Mouse (Mus musculus): ENCODE data around the gene Apoc3.

- TF ChIP-seq CTCF (IDR thresholded peaks at IDR 0.05; ENCODE audit: borderline replicate concordance, extremely low read depth, insufficient read depth, insufficient read length): no peak
- no peak for TF ChIP-seq POLR2A (IDR thresholded peaks at IDR 0.05; ENCODE audit: borderline replicate concordance, extremely low read depth, insufficient read depth, insufficient read length, poor library complexity, severe bottlenecking)
These were observed 19.8 kb downstream of the Apoc3 start for GRCm38 (mm10) chr9:46215338-46216322.

Measured in brain, embryonic 14.5 days (tissue).